Mouse (Mus musculus) embryonic facial prominence, embryonic 11.5 days (tissue): ENCODE data around the gene Scd3. TPM values are rescaled to one million over a fixed set of nuclear protein-coding genes. Genes with fewer than 3 reads are reported as not detected.
"Not testable (repeated sequence)": the region's sequence is repeated elsewhere in the genome, so short reads cannot be mapped to it uniquely, and the experiment has no call there.

Experiments
- ATAC-seq: fragments of 200-750 bp; cut with Nextera tagmentation; replicated peaks from 2 replicates; pipeline ENCODE4 v1.8.0; 2017; ENCODE audit warnings: low read depth; ENCODE audit not compliant: insufficient number of reproducible peaks, low FRiP score, low TSS enrichment
- DNase-seq: peaks from one replicate; pipeline ENCODE4 v3.0.0-alpha.2; 2015; ENCODE audit warnings: low spot score
- H3K27ac ChIP-seq: fragments of 300-500 bp; sonication (generic); replicated peaks from 2 replicates; pipeline ENCODE4 v1.5.1; 2014; ENCODE audit warnings: mild to moderate bottlenecking, low read depth, low read length, control low read depth
- H3K27me3 ChIP-seq: fragments of 300-500 bp; sonication (generic); 2 replicates; pipeline ENCODE4 v1.6.1; 2014; ENCODE audit warnings: mild to moderate bottlenecking, low read length, moderate library complexity, mixed read lengths; ENCODE audit not compliant: control insufficient read depth, insufficient read depth
- H3K36me3 ChIP-seq: fragments of 300-500 bp; sonication (generic); replicated peaks from 2 replicates; pipeline ENCODE4 v1.6.1; 2014; ENCODE audit warnings: low read depth, mild to moderate bottlenecking, low read length, moderate library complexity, mixed read lengths; ENCODE audit not compliant: control insufficient read depth, insufficient read depth
- H3K4me1 ChIP-seq: fragments of 300-500 bp; sonication (generic); 2 replicates; pipeline ENCODE4 v1.6.1; 2014; ENCODE audit warnings: low read length, mixed read lengths; ENCODE audit not compliant: control insufficient read depth, insufficient read depth
- H3K4me2 ChIP-seq: fragments of 300-500 bp; sonication (generic); 2 replicates; pipeline ENCODE4 v1.6.1; 2014; ENCODE audit warnings: low read depth, mild to moderate bottlenecking, control low read depth, low read length, moderate library complexity
- H3K4me3 ChIP-seq: fragments of 300-500 bp; sonication (generic); 2 replicates; pipeline ENCODE4 v1.5.1; 2014; ENCODE audit warnings: low read depth, low read length, control low read depth
- H3K9ac ChIP-seq: fragments of 300-500 bp; sonication (generic); replicated peaks from 2 replicates; pipeline ENCODE4 v1.6.1; 2014; ENCODE audit warnings: mild to moderate bottlenecking, control low read depth, low read length
- H3K9me3 ChIP-seq: fragments of 300-500 bp; sonication (generic); replicated peaks from 2 replicates; pipeline ENCODE4 v1.6.1; 2016; ENCODE audit warnings: mild to moderate bottlenecking, low read length, inconsistent platforms, mixed read lengths; ENCODE audit not compliant: control insufficient read depth
- WGBS: fragments of 180-500 bp; shearing (Covaris S2); extraction: QIAGEN DNeasy Blood & Tissue Kit; methylation state at CpG from one replicate; pipeline ENCODE4 v1.1.7; 2014; 5-methylcytosine and 5-hydroxymethylcytosine counted together
- polyA plus RNA-seq: library from polyadenylated mRNA; unstranded; fragments of >200 nt; fragmentation: Nextera tagmentation; extraction: Ambion mirVana; gene quantifications from 2 replicates; pipeline ENCODE4 v1.2.1, GENCODE M21; 2014

Scd3 gene
- polyA plus RNA-seq, 1 experiment from 2014 or later, result 0.22 TPM

DNA sequence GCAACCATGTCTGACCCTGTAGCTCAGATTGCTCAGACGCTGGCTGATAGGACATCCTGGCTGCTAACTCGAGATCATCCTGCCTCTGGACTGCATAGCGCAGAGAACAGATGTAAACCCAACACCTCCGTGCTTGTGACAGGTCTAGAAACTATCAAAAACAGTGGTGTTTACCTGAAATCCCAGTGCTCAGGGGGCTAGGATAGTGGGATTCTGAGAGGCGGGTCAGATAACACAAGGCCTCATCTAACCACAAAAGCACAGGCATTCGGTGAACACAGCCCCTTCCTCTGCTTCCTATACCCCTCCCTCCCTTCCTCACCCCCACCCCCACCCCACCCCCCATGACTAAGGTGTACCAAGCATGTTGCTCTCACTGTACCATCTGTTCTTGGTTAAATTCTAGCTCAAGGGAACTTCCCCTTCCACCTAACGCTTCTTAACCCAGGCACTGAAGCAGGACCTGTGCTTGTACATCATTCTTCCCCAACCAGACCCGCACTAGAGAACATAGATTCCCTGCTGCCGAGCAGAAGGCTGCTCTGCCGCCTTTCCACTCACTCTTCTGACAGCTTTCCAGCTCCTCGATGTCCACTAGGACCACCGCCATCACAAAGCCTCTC is 49.0 kb downstream of the Scd3 start:
- Histone ChIP-seq H3K4me1 (no peaks in the 10 kb centered on the region; the same call in 1 of the 2 replicates), H3K4me3 (no peak overlapping the region), H3K27me3 (no peaks in the 10 kb centered on the region), H3K9ac (no peak overlapping the region), H3K27ac (no peak overlapping the region), H3K36me3 (no peaks in the 10 kb centered on the region), H3K9me3 (no peaks in the 10 kb centered on the region), H3K4me2 (no peak overlapping the region)
- ATAC-seq (no peak), DNase-seq (peak; percentile 31)
- WGBS, result 63% methylated on average over 12 of the region's 12 CpGs

- not testable (repeated sequence) for H3K4me3 ChIP-seq, H3K27ac ChIP-seq, H3K4me1 ChIP-seq, H3K9me3 ChIP-seq, DNase-seq, ATAC-seq, H3K27me3 ChIP-seq, H3K9ac ChIP-seq, H3K4me2 ChIP-seq, H3K36me3 ChIP-seq
- 93% methylated on average over 4 of the region's 4 CpGs for WGBS
Measured at GRCm38 (mm10) chr19:44254106-44254505, 51.0 kb downstream of the Scd3 start.

- H3K27ac ChIP-seq, result no peak overlapping the region
- H3K36me3 ChIP-seq, result no peaks in the 10 kb centered on the region
- WGBS, result 88% methylated on average over 13 of the region's 13 CpGs
- no peak overlapping the region for H3K9ac ChIP-seq
- H3K27me3 ChIP-seq, result no peaks in the 10 kb centered on the region
- H3K4me3 ChIP-seq, result no peak overlapping the region
- ATAC-seq, result no peak
- no peaks in the 10 kb centered on the region for H3K4me1 ChIP-seq
- H3K9me3 ChIP-seq, result no peaks in the 10 kb centered on the region
- DNase-seq, result no peak
- no peak overlapping the region for H3K4me2 ChIP-seq
Measured at GRCm38 (mm10) chr19:44257377-44257966, 54.4 kb downstream of the Scd3 start.

GRCm38 (mm10) chr19:44259484-44259883 is 56.4 kb downstream of the Scd3 start:
- DNase-seq, result no peak
- no peak overlapping the region for H3K4me2 ChIP-seq
- H3K27me3 ChIP-seq, result no peaks in the 10 kb centered on the region
- no peak overlapping the region for H3K4me3 ChIP-seq
- H3K36me3 ChIP-seq, result no peaks in the 10 kb centered on the region
- H3K9ac ChIP-seq, result no peak overlapping the region
- ATAC-seq, result no peak
- no peaks in the 10 kb centered on the region for H3K4me1 ChIP-seq
- H3K9me3 ChIP-seq, result no peaks in the 10 kb centered on the region
- WGBS, result 67% methylated on average over 4 of the region's 4 CpGs
- H3K27ac ChIP-seq, result no peak overlapping the region

DNA sequence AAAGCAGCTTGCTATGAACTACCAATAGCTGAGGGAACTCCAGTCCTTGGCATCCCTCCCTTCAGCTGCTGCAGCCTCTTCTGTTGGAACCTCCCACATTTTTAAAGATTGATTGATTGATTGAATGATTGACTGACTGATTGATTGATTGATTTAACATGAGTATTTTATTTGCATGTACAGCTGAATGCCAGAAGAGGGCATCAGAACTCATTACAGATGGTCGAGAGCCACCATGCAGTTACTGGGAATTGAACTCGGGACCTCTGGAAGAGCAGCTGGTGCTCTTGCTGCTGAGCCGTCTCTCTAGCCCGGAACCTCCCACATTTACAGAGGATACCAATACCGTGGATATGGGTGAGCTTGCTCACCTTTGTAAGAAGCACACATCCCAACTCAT is 57.4 kb downstream of the Scd3 start:
- Histone ChIP-seq H3K27me3 (no peaks in the 10 kb centered on the region), H3K27ac (no peak overlapping the region), H3K4me1 (no peaks in the 10 kb centered on the region), H3K9me3 (no peaks in the 10 kb centered on the region), H3K4me2 (no peak overlapping the region), H3K4me3 (no peak overlapping the region), H3K36me3 (no peaks in the 10 kb centered on the region), H3K9ac (no peak overlapping the region)
- DNase-seq, result no peak
- 84% methylated on average over 5 of the region's 5 CpGs for WGBS
- no peak for ATAC-seq

- ATAC-seq, result no peak
- no peaks in the 10 kb centered on the region for H3K9me3 ChIP-seq
- H3K4me2 ChIP-seq, result no peak overlapping the region
- H3K27ac ChIP-seq, result no peak overlapping the region
- H3K4me1 ChIP-seq, result no peaks in the 10 kb centered on the region
- H3K27me3 ChIP-seq, result no peaks in the 10 kb centered on the region
- H3K36me3 ChIP-seq, result no peaks in the 10 kb centered on the region
- H3K4me3 ChIP-seq, result no peak overlapping the region
- 80% methylated on average over 7 of the region's 7 CpGs for WGBS
- no peak overlapping the region for H3K9ac ChIP-seq
- DNase-seq, result no peak
Measured at GRCm38 (mm10) chr19:44261774-44262173, 58.7 kb downstream of the Scd3 start.

DNA sequence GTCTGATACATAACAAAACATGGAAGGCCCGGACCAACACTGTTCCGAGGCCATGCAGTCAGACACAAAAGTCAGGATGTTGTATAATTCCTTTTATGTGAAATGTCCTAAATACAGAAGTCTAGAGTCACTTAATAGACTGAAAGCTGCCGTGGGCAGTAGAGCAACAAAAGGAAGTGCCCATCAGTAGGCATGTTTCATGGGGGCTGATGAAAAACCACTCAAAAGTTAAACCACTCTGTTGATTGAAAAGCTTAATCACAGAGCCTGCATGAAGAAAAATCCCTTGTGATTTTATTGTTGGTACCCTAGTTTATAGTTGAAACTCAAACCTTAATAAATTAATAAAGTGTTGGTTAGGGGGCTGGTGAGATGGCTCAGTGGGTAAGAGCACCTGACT is 60.5 kb downstream of the Scd3 start:
- H3K27me3 ChIP-seq, result no peaks in the 10 kb centered on the region
- H3K4me1 ChIP-seq, result no peaks in the 10 kb centered on the region
- no peaks in the 10 kb centered on the region for H3K9me3 ChIP-seq
- no peak overlapping the region for H3K4me3 ChIP-seq
- no peak overlapping the region for H3K27ac ChIP-seq
- H3K36me3 ChIP-seq, result no peaks in the 10 kb centered on the region
- ATAC-seq (no peak), DNase-seq (no peak)
- WGBS, result 82% methylated on average over 3 of the region's 3 CpGs
- H3K9ac ChIP-seq, result no peak overlapping the region
- no peak overlapping the region for H3K4me2 ChIP-seq

DNA sequence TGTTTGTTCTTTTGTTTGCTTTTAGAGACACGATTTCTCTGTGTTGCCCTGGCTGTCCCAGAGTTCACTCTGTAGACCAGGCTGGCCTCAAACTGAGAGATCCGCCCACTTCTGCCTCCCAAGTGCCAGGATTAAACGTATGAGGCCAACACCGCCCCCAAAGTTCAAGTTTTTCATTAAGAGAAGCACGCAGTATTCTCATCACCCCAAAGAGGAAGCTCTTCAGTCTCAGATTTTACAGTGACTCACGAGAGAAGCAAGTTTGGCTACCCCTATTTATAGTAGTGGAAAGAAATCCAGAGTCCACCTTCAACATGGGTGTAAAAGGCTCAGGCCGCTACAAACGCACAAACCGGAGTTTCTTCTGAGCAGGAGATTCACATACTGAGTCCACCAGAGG is 61.2 kb downstream of the Scd3 start:
- H3K9ac ChIP-seq, result no peak overlapping the region
- H3K4me1 ChIP-seq, result no peaks in the 10 kb centered on the region
- no peak overlapping the region for H3K4me3 ChIP-seq
- H3K27me3 ChIP-seq, result no peaks in the 10 kb centered on the region
- H3K9me3 ChIP-seq, result no peaks in the 10 kb centered on the region
- no peak overlapping the region for H3K27ac ChIP-seq
- 79% methylated on average over 9 of the region's 9 CpGs for WGBS
- ATAC-seq (no peak), DNase-seq (no peak)
- no peak overlapping the region for H3K4me2 ChIP-seq
- no peaks in the 10 kb centered on the region for H3K36me3 ChIP-seq
